In the genomic region with DNA sequence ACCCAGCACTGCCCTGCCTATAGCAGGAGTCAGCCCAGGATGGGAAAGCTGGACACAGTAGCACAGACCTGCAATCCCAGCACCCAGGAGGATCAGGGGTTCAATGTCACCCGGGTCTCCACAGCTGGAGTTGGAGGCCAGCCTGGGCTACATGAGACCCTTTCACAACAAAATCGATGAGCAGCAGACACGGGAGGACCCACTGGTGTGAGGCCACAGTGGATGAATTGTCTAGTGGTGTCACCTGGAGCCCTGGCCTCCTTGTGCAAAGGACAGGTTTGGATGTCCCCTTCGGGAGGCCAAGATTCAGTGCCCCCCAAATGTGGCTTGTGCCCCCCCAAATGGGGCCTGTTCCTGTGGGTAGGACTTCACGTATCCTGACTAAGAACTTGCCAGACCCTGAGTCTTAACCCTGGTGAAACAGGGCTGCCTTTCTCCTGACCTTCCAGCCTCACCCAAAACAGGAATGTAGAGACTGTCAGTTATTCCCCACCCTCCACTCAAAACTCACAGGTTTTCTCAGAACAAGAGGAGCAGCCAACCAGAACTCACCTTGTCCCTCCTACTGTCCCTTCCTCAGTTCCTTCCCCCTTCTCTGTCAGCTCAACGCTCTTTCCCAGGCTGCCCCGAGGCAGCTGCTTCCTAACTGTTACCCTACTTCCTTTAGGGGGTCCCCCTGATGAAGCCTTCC, we compare ENCODE assay signal across 12 mouse cellular contexts. TPM values are rescaled to one million over a fixed set of nuclear protein-coding genes. Genes with fewer than 3 reads are reported as not detected.
DNase-seq lines count a peak whose midpoint lies in the region; ATAC-seq lines count a peak whose summit lies in the region.
"Had no signal": no experiment of that assay in that cellular context is flagged by ENCODE, and none has a peak within 500 bp of the region (broad histone marks: within the 10 kb centered on the region; RNA-seq: fewer than 3 reads in every experiment).

No protein-coding gene starts in this region.

- no peaks in the 10 kb centered on the region for H3K79me2 ChIP-seq in macrophage (ENCODE audit: inconsistent target)

- intact Hi-C loops in heart, postnatal 36 days (cut with DNase I): loop anchor here (5.0 kb wide), 1 partner anchor 36 kb away; a partner anchor contains a TSS

- 76% methylated on average over 7 of the region's 7 CpGs for WGBS in heart, embryonic 16.5 days
- WGBS in intestine, embryonic 15.5 days: 65% methylated on average over 7 of the region's 7 CpGs
- 46% methylated on average over 7 of the region's 7 CpGs for WGBS in macrophage (ENCODE audit: missing documents)
- 79% methylated on average over 7 of the region's 7 CpGs for WGBS in midbrain, embryonic 13.5 days

- H3K4me1 ChIP-seq in heart, embryonic 16.5 days (ENCODE audit: control insufficient read depth, insufficient read depth, low read length): peaks cover 18% of the 10 kb centered on the region
- H3K4me1 ChIP-seq in intestine, embryonic 15.5 days (replicated peaks): peaks cover 20% of the 10 kb centered on the region
- H3K4me1 ChIP-seq in midbrain, embryonic 13.5 days (replicated peaks): no peaks in the 10 kb centered on the region
- H3K4me1 ChIP-seq: neural tube, embryonic 12.5 days had no signal

- no peak overlapping the region for H3K4me3 ChIP-seq in heart, embryonic 16.5 days (ENCODE audit: low read length)
- no peak overlapping the region for H3K4me3 ChIP-seq in intestine, embryonic 15.5 days (replicated peaks)
- no peak overlapping the region for H3K4me3 ChIP-seq in macrophage (ENCODE audit: inconsistent target)
- no peak overlapping the region for H3K4me3 ChIP-seq in midbrain, embryonic 13.5 days (replicated peaks)
- H3K4me3 ChIP-seq: neural tube, embryonic 12.5 days had no signal

- 0 out of 2 replicates have a peak, but pooled peaks cover 3% of the 10 kb centered on the region for H3K9me3 ChIP-seq in heart, embryonic 16.5 days (replicated peaks; ENCODE audit: control insufficient read depth, low read length)
- no peaks in the 10 kb centered on the region for H3K9me3 ChIP-seq in intestine, embryonic 15.5 days
- H3K9me3 ChIP-seq in midbrain, embryonic 13.5 days: no peaks in the 10 kb centered on the region
- H3K9me3 ChIP-seq: neural tube, embryonic 12.5 days had no signal

- H3K4me2 ChIP-seq in heart, embryonic 16.5 days (ENCODE audit: low read depth, low read length): no peak overlapping the region
- H3K4me2 ChIP-seq in intestine, embryonic 15.5 days (replicated peaks): peak overlapping the region; percentile 6; the same call in 1 of the 2 replicates
- no peak overlapping the region for H3K4me2 ChIP-seq in midbrain, embryonic 13.5 days (replicated peaks)
- H3K4me2 ChIP-seq: neural tube, embryonic 12.5 days had no signal

- 0 out of 2 replicates have a peak, but pooled peaks have one; percentile 4 for ATAC-seq in heart, embryonic 16.5 days (replicated peaks; ENCODE audit: extremely low read depth, insufficient read depth, low FRiP score)
- peak; percentile 46 for ATAC-seq in intestine, embryonic 15.5 days
- no peak for ATAC-seq in midbrain, embryonic 13.5 days

- H3K9ac ChIP-seq in heart, embryonic 16.5 days (ENCODE audit: low read length): no peak overlapping the region
- no peak overlapping the region for H3K9ac ChIP-seq in intestine, embryonic 15.5 days
- no peak overlapping the region for H3K9ac ChIP-seq in midbrain, embryonic 13.5 days (replicated peaks)
- H3K9ac ChIP-seq: neural tube, embryonic 12.5 days had no signal

- H3K27me3 ChIP-seq in heart, embryonic 16.5 days (ENCODE audit: control insufficient read depth, insufficient read depth, low read length): no peaks in the 10 kb centered on the region
- H3K27me3 ChIP-seq in intestine, embryonic 15.5 days (replicated peaks): no peaks in the 10 kb centered on the region
- H3K27me3 ChIP-seq in midbrain, embryonic 13.5 days: no peaks in the 10 kb centered on the region
- H3K27me3 ChIP-seq: neural tube, embryonic 12.5 days had no signal

- no peak for DNase-seq in heart, postnatal 36 days
- peak; percentile 92 for DNase-seq in ES-CJ7 (ENCODE audit: low read depth, low spot score)
- no peak for DNase-seq in thymus, adult 18-20 months
- no peak for DNase-seq in urinary bladder, adult 18-20 months (ENCODE audit: low spot score in 2 of 2)
- DNase-seq: embryo, embryonic 11 days; spleen, adult 18-20 months had no signal

- H3K36me3 ChIP-seq in heart, embryonic 16.5 days (ENCODE audit: control insufficient read depth, insufficient read depth): peaks cover 12% of the 10 kb centered on the region
- H3K36me3 ChIP-seq in intestine, embryonic 15.5 days: peaks cover 8% of the 10 kb centered on the region; the same call in 1 of the 2 replicates
- H3K36me3 ChIP-seq in macrophage (ENCODE audit: inconsistent target): peaks cover 11% of the 10 kb centered on the region
- peaks cover 8% of the 10 kb centered on the region; the same call in 1 of the 2 replicates for H3K36me3 ChIP-seq in midbrain, embryonic 13.5 days

- H3K27ac ChIP-seq in heart, embryonic 16.5 days (ENCODE audit: low read length): peak overlapping the region; percentile 55; the same call in 1 of the 2 replicates
- peak overlapping the region; percentile 81 for H3K27ac ChIP-seq in intestine, embryonic 15.5 days
- H3K27ac ChIP-seq in macrophage: peak overlapping the region; percentile 59
- H3K27ac ChIP-seq in midbrain, embryonic 13.5 days: no peak overlapping the region
- H3K27ac ChIP-seq: neural tube, embryonic 12.5 days had no signal

RNA-seq across cellular contexts. Expression of a gene that starts 33.1 kb away (rescaled TPM):
- 46.9 and 49.7 TPM in 2 replicates for polyA plus RNA-seq in heart, embryonic 16.5 days (2015; fragmentation: Nextera tagmentation; extraction: Ambion mirVana)
- 100 to 1,000 TPM; 231 to 294 TPM for total RNA-seq in heart, postnatal 36 days (2021)
- 63.9 and 68.9 TPM in 2 replicates for polyA plus RNA-seq in intestine, embryonic 15.5 days (2015; fragmentation: Nextera tagmentation; extraction: Ambion mirVana)
- total RNA-seq in macrophage (2018; cell fraction: chromatin; rRNA removed): 100 to 1,000 TPM in 9 of 26 experiments, 10 to 100 TPM in 16, 1 to 10 TPM in 1; 9.8 to 227 (median 60.4) TPM
- total RNA-seq in macrophage (2018; cell fraction: cytosol; rRNA removed): 100 to 1,000 TPM in 25 of 26 experiments, 10 to 100 TPM in 1; 90.3 to 218 (median 142) TPM
- total RNA-seq in macrophage (2018; cell fraction: nucleus; rRNA removed): 100 to 1,000 TPM in 10 of 26 experiments, 10 to 100 TPM in 16; 20.4 to 193 (median 83.3) TPM
- polyA plus RNA-seq in macrophage (2018): 107 to 177 TPM (median 134 TPM) in 3 replicates
- polyA plus RNA-seq in midbrain, embryonic 13.5 days (2015; fragmentation: Nextera tagmentation; extraction: Ambion mirVana): 24.0 and 24.7 TPM in 2 replicates

RNA-seq across cellular contexts. Expression of a gene that starts 34.4 kb away (rescaled TPM):
- polyA plus RNA-seq in heart, embryonic 16.5 days (2015; fragmentation: Nextera tagmentation; extraction: Ambion mirVana): 5.2 and 7.1 TPM in 2 replicates
- 10 to 100 TPM; 31.1 to 32.4 TPM for total RNA-seq in heart, postnatal 36 days (2021)
- polyA plus RNA-seq in intestine, embryonic 15.5 days (2015; fragmentation: Nextera tagmentation; extraction: Ambion mirVana): 7.4 and 10.5 TPM in 2 replicates
- 100 to 1,000 TPM in 24 of 26 experiments, 10 to 100 TPM in 2; 68.8 to 720 (median 236) TPM for total RNA-seq in macrophage (2018; cell fraction: chromatin; rRNA removed)
- 10 to 100 TPM; 19.1 to 56.6 (median 39.3) TPM for total RNA-seq in macrophage (2018; cell fraction: cytosol; rRNA removed)
- total RNA-seq in macrophage (2018; cell fraction: nucleus; rRNA removed): 100 to 1,000 TPM in 19 of 26 experiments, 10 to 100 TPM in 7; 47.8 to 495 (median 124) TPM
- polyA plus RNA-seq in macrophage (2018): 18.2 to 31.4 TPM (median 19.2 TPM) in 3 replicates
- polyA plus RNA-seq in midbrain, embryonic 13.5 days (2015; fragmentation: Nextera tagmentation; extraction: Ambion mirVana): 18.3 and 20.5 TPM in 2 replicates

RNA-seq across cellular contexts. Expression of a gene that starts 45.6 kb away (rescaled TPM):
- polyA plus RNA-seq in heart, embryonic 16.5 days (2015; fragmentation: Nextera tagmentation; extraction: Ambion mirVana): 1.1 and 1.7 TPM in 2 replicates
- 10 to 100 TPM; 26.1 to 29.2 TPM for total RNA-seq in heart, postnatal 36 days (2021)
- polyA plus RNA-seq in intestine, embryonic 15.5 days (2015; fragmentation: Nextera tagmentation; extraction: Ambion mirVana): 18.5 and 21.0 TPM in 2 replicates
- total RNA-seq in macrophage (2018; cell fraction: chromatin; rRNA removed): 10 to 100 TPM in 9 of 26 experiments, 1 to 10 TPM in 17; 1.6 to 19.7 (median 6.3) TPM
- total RNA-seq in macrophage (2018; cell fraction: cytosol; rRNA removed): 1 to 10 TPM; 1.1 to 4.7 (median 1.9) TPM
- total RNA-seq in macrophage (2018; cell fraction: nucleus; rRNA removed): 10 to 100 TPM in 10 of 26 experiments, 1 to 10 TPM in 16; 1.8 to 21.2 (median 6.3) TPM
- polyA plus RNA-seq in macrophage (2018): 1.3 to 4.5 TPM (median 2.7 TPM) in 3 replicates
- 0.10 and 0.27 TPM in 2 replicates for polyA plus RNA-seq in midbrain, embryonic 13.5 days (2015; fragmentation: Nextera tagmentation; extraction: Ambion mirVana)

RNA-seq across cellular contexts. Expression of a gene that starts 50.8 kb away (rescaled TPM):
- 1.3 TPM in 2 replicates for polyA plus RNA-seq in heart, embryonic 16.5 days (2015; fragmentation: Nextera tagmentation; extraction: Ambion mirVana)
- 100 to 1,000 TPM; 160 to 170 TPM for total RNA-seq in heart, postnatal 36 days (2021)
- polyA plus RNA-seq in intestine, embryonic 15.5 days (2015; fragmentation: Nextera tagmentation; extraction: Ambion mirVana): 3.3 and 4.3 TPM in 2 replicates
- total RNA-seq in macrophage (2018; cell fraction: chromatin; rRNA removed): 1 to 10 TPM in 12 of 26 experiments, under 1 TPM in 10, not detected in 4; 0.26 to 3.6 (median 1.0) TPM
- total RNA-seq in macrophage (2018; cell fraction: cytosol; rRNA removed): under 1 TPM in 9 of 26 experiments, not detected in 17; 0.05 to 0.18 (median 0.07) TPM
- 1 to 10 TPM in 8 of 26 experiments, under 1 TPM in 17, not detected in 1; 0.17 to 3.0 (median 0.60) TPM for total RNA-seq in macrophage (2018; cell fraction: nucleus; rRNA removed)
- polyA plus RNA-seq in macrophage (2018): 0.09 to 0.17 TPM in 2 of 3 replicates, not detected in the other
- 0.17 and 0.19 TPM in 2 replicates for polyA plus RNA-seq in midbrain, embryonic 13.5 days (2015; fragmentation: Nextera tagmentation; extraction: Ambion mirVana)
- polyA plus RNA-seq: limb, embryonic 11.5 days; neural tube, embryonic 12.5 days had no signal
